Mouse (Mus musculus) erythroid progenitor cell, adult 5-6 weeks (primary cell): Measurements from ENCODE around the gene Trim42. TPM values are rescaled to one million over a fixed set of nuclear protein-coding genes. Genes with fewer than 3 reads are reported as not detected.

ENCODE experiments used
- ATAC-seq: replicated peaks from 2 replicates; pipeline ENCODE4 v1.8.0; 2016; ENCODE audit warnings: moderate number of reproducible peaks, mild to moderate bottlenecking, moderate TSS enrichment, inconsistent platforms; ENCODE audit not compliant: poor library complexity, low FRiP score, severe bottlenecking
- total RNA-seq, 2 experiments: library from RNA; stranded (forward) in 1 of 2; stranded (reverse) in 1 of 2; fragments of 150-400 nt in 1 of 2; fragments of 186-747, 209-891 nt in 1 of 2; gene quantifications; 2 replicates each; pipeline versions ENCODE4 v1.2.3 to v1.2.4; 2015 to 2017; ENCODE audit warnings: low replicate concordance in 2 of 2

Trim42 gene
- not detected in 2 replicates for total RNA-seq (2015; ENCODE audit: low replicate concordance)
- total RNA-seq (2017; ENCODE audit: low replicate concordance) = not detected in 2 replicates

GRCm38 (mm10) chr9:97369591-97369990 lies at the start of gene Trim42:
TSS of gene Trim42 (minus strand) at chr9:97369958.
- no peak for ATAC-seq

- no peak for ATAC-seq
Observed at GRCm38 (mm10) chr9:97414876-97415668, 45.3 kb upstream of the Trim42 start.

GRCm38 (mm10) chr9:97408142-97408541 lies 38.4 kb upstream of the Trim42 start:
- no peak for ATAC-seq

GRCm38 (mm10) chr9:97356441-97356840 lies 13.3 kb downstream of the Trim42 start:
- ATAC-seq = no peak

GRCm38 (mm10) chr9:97344767-97345297 lies 24.9 kb downstream of the Trim42 start:
- ATAC-seq = no peak

GRCm38 (mm10) chr9:97341772-97342171 lies 28.0 kb downstream of the Trim42 start:
- no peak for ATAC-seq

GRCm38 (mm10) chr9:97322846-97323245 lies 46.9 kb downstream of the Trim42 start:
- ATAC-seq = no peak

GRCm38 (mm10) chr9:97322120-97322519 lies 47.6 kb downstream of the Trim42 start:
- ATAC-seq = no peak

- ATAC-seq = no peak
Observed at GRCm38 (mm10) chr9:97315421-97316055, 54.2 kb downstream of the Trim42 start.

GRCm38 (mm10) chr9:97311614-97312013 lies 58.1 kb downstream of the Trim42 start:
- ATAC-seq = no peak

GRCm38 (mm10) chr9:97309509-97310053 lies 60.2 kb downstream of the Trim42 start:
- ATAC-seq = no peak

- no peak for ATAC-seq
Observed at GRCm38 (mm10) chr9:97307705-97308485, 61.9 kb downstream of the Trim42 start.
